Mouse (Mus musculus) urinary bladder, postnatal 14 days (tissue): ENCODE results near the gene Lamb1.

Source experiments
- DNase-seq: peaks from one replicate; pipeline ENCODE4 v3.0.0; 2021; ENCODE audit warnings: low spot score

Gene Lamb1

DNA sequence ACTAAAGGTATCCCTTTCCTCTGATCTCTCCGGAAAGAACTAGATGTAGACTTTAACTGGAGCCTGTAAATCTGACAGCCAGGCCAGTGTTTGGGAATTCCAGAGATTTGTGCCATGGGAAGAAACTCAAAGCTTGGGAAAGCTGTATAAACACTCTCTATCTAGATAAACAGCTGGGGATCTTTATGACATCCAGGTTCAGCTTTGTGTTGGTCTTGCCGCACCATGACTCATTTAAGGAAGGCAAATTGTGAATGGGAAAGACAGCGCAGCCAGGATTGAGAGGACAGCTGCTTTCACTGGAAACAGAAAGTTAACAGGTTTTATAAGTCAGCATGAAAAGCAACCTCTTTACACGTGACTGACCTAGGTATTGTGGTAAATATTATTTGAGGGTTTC, 12.8 kb upstream of the Lamb1 start:
- no peak for DNase-seq

DNA sequence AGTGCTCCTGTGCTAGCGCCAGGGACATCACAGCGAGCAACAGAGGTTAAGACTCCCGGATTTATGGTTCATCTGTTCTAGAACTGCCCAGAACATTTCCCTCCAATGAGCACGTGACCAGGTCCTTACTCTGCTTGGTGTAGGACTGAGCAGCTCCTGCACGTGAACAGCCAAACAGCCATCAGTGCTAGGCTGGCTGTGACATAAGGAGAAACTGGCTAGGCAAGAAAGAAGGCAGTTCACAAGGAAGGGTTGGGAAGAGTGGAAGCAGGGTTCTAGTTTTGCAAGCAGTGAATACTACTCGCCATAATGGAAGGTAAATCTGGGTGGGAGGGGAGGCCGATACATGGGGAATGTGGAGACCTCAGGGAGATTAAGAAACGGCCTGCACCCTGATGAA, 10.1 kb upstream of the Lamb1 start:
- no peak for DNase-seq

DNA sequence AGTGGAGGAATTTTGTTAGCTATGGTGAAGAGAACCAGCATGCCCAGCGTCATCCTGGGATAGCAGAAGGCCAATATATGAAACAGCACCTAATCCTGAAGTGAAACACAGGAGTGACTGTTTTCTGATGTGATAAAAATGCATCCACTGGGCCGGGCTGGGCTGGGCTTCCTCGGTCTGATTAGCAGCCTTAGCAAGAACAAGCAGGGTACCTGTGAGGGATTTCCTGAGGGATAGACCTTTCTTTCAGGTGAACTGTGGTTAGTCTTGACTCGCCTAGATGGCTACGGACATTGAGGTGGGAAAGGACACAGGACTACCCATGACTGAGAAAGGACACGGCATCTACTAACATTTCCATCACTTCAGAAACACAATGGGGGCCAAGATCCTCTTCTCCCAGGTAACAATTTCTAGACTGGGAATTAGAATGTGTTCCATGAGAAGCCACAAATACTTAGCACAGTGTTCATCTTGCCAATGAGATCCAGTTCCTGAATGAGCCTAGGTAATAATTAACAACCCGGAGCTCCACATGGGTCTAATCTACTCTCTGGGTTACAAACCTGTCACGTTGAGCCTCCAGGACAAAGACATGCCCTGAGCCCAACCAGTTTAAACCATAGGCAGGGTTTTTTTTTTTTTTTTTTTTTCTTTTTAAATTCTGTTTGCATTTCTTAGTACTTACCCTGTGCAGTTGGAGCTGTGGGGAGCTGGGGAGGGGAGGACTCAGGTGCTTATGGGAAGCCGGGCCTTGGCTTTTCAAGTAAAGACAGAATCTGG, 8.7 kb upstream of the Lamb1 start:
- DNase-seq, result no peak

DNA sequence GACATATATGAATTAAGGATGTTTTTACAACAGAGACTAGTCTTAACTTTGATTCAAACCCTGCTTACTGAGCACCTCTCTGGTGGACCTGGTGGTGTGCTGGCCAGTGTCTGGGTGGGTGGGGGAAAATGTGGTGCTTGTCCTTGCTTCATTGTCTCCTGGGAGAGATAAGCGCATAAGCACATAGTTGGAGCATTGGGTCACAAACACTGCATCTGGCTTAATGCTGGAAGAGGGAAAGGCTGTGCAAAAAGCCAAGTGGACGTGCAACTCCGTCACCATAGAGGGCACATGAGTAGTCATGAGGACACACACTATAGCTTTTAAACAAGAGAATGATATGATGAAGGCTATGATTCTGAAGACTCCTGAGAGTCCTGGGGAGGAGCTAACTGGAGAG, 3.2 kb upstream of the Lamb1 start:
- no peak for DNase-seq

DNA sequence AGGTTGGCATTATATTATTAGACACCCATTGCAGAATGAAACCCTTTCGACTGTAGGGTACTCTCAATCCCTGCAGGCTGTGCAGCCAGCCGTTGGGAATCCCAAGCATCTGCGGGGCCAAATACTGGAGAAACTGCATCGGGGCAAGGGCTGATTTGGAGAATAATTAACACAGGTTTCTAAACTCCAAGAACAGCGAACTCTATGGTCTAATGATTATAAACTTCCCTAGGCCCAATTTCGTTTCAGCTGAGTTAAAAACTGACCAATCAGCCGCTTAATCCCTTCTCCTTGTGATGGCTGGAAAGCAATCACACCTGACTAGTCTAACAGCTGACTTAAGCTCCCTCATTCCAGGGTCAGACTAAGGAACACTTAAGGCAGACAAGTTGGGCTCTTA, 1.1 kb upstream of the Lamb1 start:
- no peak for DNase-seq

DNA sequence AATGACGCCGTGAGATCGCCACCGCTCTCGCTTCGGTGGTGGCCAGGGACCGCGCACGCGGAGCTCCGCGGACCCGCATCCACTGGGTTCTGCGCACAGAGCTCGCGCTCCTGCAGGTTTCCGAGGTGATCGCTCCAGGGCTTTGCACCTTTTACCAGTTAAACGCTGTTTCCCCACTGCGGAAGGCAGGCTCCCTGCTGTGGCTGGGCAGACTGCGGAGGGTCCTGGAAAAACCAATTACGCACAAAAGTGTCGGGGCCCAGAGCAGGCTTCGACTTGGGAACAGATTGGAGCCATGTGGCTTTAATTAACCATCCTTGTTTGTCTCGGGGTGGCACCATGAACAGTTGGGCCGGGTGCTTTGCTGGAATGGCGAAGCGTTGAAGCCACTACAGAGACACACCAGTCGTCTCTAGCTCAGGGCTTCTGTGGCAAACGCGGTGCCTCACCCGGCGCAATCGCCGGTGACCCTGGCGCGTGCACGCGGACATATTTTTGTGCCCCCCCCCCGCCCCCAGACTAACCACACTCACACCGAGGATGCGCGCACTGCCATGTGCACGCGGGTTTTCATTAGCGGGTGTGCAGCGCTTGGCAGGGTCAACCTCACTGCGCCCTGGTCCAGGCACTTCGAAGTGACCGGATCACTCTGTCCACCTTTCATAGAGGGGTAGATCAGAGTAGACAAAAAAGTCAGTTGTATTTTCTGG, 843 bp downstream of the Lamb1 start:
- DNase-seq, result peak; percentile 28

DNA sequence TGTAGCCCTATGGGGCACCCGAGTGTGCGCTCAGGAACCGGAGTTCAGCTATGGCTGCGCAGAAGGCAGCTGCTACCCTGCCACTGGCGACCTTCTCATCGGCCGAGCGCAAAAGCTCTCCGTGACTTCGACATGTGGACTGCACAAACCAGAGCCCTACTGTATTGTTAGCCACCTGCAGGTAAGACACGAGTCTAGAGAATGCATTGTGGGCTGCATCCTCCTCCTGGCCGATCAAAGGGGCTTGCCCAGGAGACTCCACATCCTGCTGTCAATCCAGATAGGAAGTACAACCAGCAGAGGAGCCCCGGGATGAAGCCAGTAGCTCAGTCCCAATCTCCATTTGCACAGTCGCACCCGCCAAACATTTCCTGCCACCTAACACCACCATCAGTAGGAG, 1.7 kb downstream of the Lamb1 start:
- no peak for DNase-seq

DNA sequence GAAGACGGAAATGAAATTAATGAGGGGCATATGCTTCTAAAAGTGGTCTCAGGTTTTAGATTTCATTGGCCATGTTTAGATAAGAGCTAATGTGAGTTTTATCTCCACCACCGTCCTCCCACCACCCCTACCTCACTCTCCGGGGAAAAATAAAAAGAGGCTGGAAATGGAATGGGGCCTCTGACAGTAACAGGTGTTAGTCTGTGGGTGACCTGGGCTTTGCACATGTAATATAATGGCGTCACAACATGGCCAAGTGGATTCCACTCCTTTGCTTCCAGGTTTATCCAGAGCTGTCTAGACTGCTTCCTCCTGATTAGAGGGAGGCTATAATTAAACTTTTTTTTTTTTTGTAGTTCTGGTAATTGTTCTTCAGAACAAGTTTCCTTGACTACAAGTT, 2.3 kb downstream of the Lamb1 start:
- no peak for DNase-seq

DNA sequence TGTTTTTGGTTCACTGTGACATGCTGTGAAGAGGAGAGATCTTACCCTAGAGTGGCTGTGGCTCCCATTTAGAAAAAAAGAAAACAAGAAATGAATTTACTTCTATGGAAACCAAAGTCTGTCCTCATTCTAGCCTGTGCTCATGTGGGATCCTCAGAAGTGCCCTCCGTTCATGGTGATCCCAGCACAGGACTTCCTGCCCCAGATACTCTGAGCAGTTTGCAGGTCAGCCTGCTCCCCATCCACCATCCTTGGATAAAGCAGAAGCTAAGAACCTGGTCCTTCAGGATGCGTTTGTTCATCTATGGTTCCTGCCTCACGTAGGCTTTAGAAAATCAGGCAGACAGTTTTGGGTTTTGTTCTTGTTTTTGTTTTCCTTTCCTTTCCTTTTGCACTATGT, 3.3 kb downstream of the Lamb1 start:
- no peak for DNase-seq

DNA sequence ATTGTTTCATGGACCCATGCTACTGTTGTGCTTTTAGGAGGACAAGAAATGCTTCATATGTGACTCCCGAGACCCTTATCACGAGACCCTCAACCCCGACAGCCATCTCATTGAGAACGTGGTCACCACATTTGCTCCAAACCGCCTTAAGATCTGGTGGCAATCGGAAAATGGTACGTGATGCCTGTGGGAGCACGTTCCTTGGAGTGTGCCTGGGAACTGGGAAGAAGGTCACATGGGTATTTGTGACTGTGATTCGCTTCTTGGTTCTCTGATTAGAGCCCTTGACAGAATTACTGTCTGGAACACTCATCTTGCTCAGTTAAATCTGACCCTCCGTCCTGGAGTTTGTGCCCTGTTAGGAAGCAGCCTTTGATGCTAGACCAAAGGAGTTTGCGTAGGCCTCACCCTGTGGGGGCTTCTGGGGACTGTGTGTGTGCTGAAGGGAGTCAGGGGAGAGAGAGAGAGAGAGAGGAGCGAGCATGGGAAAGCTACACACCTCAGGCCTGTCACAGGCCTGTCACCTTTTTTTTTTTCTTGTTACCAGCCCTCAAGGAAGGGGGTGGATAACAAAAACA, 4.1 kb downstream of the Lamb1 start:
- no peak for DNase-seq

DNA sequence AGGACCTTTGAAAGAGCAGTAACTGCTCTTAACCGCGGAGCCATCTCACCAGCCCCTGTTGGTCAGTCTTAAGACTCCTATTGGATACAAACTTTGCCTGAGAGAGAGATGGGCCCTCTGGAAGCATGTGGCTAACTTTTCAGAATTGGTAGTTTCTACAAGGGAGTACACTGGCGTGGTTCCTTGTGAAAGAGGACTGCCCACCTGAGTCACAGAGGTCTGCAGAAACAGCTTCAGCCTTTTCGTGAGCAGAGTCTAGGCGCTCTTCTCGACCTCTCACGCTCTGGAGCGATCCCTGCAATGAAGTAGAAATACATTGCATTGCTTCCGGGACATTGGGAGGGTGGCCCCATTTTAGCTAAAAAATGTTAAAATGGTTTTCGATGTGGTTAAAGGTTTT, 5.3 kb downstream of the Lamb1 start:
- no peak for DNase-seq

DNA sequence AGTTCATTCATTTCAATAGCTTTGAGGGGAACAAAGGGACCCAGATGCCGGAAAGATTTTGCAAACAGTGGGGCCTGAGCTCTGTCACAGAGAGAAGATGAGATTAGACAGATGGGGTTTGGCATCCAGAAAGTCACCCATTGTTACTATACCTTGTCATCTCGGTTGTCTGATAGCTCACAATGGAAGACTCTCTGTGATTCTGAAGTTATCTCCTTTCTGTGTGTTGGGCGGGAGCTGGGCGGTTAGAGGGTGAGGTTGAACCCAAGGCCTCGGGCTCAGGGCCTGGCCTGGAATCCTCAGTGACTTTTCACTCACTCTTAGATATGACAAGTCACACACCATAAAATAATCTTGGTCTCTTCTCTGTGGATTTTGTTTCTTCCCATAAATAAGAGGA, 5.7 kb downstream of the Lamb1 start:
- no peak for DNase-seq

DNA sequence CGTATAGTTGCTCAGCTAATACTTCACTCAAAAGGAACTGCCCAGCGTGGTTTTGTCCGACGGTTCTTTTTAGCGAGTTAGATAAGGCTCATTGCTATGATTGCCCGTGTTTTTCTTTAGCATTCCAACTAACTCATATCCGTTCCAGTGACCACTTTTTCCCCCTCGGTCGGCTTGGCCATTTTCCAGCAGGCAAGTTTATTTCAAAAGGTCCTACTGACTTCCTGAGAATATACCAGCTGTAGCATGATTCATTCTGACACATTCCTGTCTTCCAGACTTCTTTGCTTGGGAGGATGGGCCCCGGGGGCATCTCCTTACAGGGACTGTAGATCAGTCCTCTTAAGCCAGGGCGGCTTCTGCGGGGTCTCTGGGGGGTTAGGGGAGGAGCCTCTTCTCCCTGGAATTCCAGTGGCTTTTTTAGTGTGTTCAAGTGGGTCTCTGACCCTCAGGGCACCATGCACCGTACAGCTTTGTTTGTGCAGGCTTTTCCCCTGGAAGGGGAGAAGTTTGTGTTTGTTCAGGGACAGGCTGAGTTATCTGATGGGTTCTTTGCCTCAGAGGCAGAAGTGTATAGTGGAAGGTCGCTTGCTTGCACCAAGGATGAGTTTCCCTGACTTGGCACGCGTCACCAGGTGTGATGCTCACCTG, 6.5 kb downstream of the Lamb1 start:
- peak; percentile 67 for DNase-seq

DNA sequence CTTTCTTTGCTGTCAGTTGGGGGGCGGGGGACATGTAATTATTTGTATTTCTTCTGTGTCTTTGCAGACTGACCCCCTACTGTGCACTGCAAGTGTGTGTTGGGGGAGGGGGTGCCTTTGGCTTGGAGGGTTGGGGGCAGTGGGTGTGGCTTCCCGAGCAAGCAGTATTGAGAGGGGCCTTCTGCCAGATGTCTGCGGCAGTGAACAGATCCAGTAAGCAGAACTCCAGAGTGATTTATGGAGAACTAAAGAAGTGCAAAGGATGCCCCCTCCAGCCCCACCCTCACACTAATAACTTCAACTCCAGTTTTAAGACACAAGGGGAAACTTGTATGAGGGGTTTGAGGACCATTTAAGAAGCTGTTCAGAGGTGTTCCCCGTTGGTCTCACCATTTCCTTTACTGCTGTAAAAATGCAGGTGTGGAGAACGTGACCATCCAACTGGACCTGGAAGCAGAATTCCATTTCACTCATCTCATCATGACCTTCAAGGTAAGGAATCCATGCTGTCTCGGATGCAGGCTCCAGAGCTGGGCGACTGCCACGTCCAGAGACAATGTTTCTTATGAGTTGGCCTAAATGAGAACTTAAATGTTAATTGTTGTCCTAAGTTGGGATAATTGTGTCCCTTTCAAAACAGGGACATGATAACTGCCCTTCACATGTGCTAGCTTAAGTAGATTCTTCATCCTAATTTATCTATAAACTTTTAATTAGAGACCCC, 7.1 kb downstream of the Lamb1 start:
- DNase-seq, result no peak

DNA sequence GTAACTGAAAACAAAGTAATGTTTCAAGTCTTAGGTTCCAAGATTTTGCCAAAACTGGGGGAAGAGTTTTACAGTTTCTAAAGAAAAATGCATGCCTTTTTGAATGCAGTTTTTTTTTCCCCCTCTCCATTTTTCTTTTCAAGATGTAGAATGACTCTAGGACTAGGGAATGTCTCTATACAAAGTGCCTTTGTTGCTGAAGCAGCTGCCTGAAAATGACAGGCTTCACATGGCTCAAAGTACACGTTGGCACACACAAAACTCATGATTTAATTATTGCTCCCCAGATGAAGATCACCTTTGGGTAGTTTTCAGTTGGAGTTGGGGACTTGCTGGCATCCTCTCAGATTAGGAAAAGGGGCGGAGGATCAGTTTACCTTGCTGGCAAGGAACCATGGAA, 7.8 kb downstream of the Lamb1 start:
- no peak for DNase-seq

DNA sequence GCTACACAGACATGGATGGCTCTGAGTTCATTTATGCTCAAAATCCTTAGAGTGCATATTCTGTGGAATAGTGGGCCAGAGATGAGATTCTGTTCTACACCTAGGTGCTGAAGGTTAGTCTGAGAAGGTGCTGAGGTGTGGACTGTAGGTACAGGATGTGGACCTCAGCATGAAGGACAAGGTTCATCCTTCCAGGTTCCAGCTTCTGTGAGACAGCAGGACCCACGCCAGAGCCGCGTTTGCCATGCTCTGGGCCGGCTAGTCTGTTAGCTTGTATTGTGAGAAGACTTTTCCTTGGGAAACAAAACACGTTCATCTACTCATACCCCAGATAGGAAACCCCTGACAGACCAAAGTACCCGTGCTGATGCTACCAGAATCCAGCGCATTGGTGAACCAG, 8.6 kb downstream of the Lamb1 start:
- DNase-seq, result no peak

DNA sequence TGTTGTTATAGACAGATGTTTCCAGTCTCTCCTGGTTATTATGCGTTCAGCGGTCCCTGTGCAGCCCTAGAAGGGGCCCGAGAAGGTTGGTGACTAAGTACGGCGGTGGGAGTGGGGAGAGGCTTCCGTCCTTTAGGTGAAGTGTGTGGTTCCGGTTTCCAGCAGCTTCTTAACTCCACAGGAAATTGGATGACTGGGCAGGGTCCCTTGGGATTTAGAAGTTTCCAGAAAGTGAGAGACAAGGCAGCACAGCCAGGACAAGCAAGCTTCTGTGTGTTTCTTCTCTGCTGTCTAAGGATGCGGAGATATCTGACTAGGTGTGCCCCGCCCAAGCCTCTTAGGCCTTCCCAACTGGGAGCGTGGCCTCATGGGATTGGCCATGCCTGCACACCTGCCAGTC, 10.4 kb downstream of the Lamb1 start:
- no peak for DNase-seq

DNA sequence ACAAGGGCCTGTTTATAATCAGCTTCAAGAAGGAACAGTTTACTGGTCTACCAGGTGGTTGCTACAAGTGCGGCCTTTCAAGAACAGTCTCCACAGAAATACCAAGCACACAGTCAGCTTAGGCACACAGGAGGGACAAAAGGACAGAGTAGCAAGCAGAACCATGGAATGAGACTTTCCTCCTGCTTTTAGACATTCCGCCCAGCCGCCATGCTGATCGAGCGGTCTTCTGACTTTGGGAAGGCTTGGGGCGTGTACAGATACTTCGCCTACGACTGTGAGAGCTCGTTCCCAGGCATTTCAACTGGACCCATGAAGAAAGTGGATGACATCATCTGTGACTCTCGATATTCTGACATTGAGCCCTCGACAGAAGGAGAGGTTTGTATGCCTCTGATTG, 13.2 kb downstream of the Lamb1 start:
- DNase-seq, result no peak

DNA sequence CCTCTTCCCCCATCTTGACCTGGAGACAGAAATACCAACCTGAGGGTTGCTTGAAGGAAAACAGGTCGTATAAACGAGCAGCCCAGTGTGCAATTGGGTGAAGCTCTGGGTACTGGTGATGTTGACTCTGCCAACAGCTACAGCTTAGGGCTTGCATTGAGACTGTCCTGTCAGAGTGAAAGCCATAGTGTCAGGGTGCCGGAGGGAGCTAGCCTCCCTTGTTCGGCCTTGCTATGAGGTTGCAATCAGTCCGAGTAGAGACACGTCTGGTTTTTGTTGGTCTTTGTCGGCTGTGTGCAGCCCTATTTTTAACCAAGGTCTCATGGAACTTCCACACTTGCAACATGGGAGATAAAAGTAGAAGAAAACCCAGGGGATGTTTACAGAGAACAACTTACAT, 15.3 kb downstream of the Lamb1 start:
- no peak for DNase-seq

DNA sequence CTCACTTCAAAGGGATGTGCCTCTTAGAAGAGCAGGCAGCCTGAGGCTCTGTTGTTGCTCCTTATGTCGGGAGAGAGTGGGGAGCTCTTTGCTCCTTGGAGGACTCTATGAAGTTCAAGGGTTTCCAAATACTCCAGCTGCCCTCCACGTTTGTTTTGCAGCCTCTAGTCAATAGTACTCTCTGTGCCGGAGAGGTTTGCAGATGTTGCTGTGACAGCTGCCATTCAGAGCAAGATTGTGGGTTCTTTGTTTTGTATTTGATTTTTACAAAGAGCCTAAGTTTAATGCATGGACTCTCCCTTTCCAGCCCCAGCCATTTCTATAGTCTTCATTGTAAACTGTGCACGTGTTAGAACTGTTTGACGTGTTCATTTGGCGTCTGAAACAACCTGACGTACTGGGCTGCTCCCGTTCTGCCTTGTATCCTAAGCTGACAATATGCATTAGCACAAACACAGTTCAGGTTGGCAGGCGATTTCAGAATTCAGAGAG, 16.1 kb downstream of the Lamb1 start:
- no peak for DNase-seq

DNA sequence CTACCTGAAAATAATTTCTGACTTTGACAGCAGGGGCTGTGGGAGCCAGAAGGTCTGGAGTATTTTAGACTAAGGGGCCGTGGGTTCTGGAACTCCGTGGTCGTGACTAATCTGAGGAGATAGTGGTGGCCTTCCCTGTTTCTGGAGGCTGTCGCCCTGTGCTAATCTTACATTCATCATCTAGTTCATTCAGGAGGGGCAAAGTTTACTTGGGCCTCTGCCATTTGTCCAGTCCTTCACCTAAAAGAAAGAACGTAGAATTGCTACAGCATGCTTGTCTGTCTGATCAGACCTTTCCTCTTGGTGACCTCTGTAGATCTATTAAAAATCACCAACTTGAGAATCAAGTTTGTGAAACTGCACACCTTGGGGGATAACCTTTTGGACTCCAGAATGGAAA, 17.2 kb downstream of the Lamb1 start:
- no peak for DNase-seq

DNA sequence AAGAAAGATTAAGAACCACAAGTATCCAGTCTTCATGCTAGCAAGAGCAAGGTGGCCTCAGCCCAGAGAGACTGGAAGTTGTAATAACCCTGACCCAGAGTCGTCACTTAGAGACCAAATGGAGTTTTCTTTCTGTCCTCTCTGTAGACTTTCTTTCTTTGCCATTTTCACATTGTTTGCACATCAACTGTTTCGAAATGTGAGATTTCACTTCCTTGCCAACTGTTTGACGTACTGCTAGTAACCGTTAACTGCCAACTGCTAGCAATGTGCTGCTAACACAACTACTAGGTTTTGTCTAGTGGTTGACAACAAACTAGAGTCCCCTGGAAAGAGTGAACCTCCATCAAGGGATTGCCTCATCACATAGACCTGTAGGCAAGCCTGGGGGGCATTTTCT, 18.1 kb downstream of the Lamb1 start:
- DNase-seq, result no peak
